Mouse (Mus musculus): ENCODE results near the gene Sox11. TPM values are rescaled to one million over a fixed set of nuclear protein-coding genes. Genes with fewer than 3 reads are reported as not detected.
A peak's percentile ranks its signal among the peaks of the same experiment; 100 is the strongest.

The Sox11 gene
- polyA plus RNA-seq, 1 experiment from 2014 or later, result 949 TPM

DNA sequence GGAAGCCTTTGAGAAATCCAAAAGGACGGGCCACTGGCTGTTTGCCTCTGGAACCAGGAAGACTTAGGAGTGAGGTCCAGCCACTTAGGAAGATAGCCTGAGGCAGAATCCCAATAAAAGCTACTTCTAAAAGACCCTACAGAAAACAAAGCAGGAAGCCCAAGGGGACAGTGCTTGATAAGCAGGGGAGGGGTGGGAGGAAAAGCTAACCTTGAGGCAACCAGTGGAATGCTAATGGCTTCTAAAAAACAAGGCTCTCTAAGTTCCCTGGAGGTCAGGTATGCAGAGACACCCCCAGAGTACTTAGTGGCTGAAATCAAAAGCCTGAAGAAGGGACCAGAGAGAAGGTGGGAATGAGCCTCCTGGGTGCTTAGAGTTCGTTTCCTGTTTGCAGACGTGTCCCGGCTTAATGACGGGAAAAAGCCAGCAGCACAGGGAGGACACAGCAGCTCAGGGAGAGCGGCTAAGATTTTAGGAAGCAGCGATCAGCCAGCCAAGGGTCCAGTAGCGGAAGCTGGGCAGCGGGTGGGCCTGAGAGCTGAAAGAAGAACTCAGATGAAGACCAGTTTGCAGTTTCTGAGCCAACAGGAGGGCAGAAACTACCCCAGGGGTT, 30.4 kb downstream of the Sox11 start:
- no peak overlapping the region for H3K27ac ChIP-seq (ENCODE audit: low read length)
- H3K4me2 ChIP-seq (ENCODE audit: low read length), result no peak overlapping the region
- peaks cover 7% of the 10 kb centered on the region for H3K4me1 ChIP-seq (replicated peaks; ENCODE audit: control insufficient read depth, insufficient read depth, low read length)
- H3K4me3 ChIP-seq (replicated peaks; ENCODE audit: low read length), result no peak overlapping the region
- no peak for ATAC-seq
- H3K27me3 ChIP-seq (replicated peaks; ENCODE audit: control insufficient read depth, insufficient read depth, low read length), result no peaks in the 10 kb centered on the region
- H3K36me3 ChIP-seq (ENCODE audit: control insufficient read depth, insufficient read depth), result no peaks in the 10 kb centered on the region
- no peaks in the 10 kb centered on the region for H3K9me3 ChIP-seq (ENCODE audit: control insufficient read depth, low read length)
- no peak overlapping the region for H3K9ac ChIP-seq (replicated peaks; ENCODE audit: low read depth, low read length)
- 17% methylated on average over 9 of the region's 9 CpGs for WGBS

DNA sequence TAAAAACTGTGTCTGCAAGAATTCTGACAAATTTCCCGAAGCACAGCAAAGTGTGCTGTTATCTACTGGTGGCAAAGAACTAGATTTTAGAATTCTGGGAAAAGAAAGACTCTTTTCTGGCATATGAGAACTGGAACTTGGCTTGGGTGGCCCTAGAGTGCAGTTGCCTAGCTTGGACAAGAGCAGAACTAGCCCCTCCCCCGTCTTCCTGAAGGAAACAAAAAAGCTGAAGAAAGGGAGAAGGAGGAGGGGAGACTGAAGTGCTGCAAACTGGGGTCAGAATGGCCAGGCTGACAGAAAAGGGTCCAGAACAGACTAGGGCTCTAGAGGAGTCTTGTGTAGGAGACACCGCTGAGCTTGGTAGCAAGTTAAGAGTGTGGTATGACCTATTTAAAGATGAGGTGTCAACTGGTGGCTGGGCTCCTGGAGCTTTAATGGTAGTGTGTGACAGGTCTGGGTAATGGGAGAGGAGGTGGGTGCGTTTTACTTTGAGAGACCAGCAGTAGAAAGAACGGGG, 31.0 kb downstream of the Sox11 start:
- WGBS, result 41% methylated on average over 5 of the region's 5 CpGs

DNA sequence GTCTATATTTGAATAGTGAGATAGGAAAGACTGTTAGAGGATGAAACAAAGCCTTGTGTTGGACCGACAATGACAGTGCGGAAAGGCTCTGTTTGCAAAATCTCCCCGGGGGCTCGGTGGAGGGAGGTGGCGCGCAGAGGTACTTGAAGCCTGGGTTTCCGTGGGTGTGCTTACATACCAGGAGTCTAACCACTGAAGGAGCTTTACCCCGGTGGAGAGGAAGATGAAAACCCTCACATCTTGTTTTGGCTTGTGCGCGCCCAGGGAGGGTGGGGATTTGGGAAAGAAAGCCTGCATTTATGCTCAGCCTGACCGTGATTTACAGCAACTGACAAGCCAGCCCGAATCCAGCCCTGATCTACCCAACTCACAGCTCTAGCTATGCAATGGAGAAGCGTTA, 31.7 kb downstream of the Sox11 start:
- H3K4me3 ChIP-seq (replicated peaks; ENCODE audit: low read length), result no peak overlapping the region
- H3K9me3 ChIP-seq (ENCODE audit: control insufficient read depth, low read length), result no peaks in the 10 kb centered on the region
- H3K4me2 ChIP-seq (ENCODE audit: low read length), result no peak overlapping the region
- H3K4me1 ChIP-seq (replicated peaks; ENCODE audit: control insufficient read depth, insufficient read depth, low read length), result peaks cover 7% of the 10 kb centered on the region
- no peaks in the 10 kb centered on the region for H3K36me3 ChIP-seq (ENCODE audit: control insufficient read depth, insufficient read depth)
- WGBS, result 83% methylated on average over 13 of the region's 13 CpGs
- H3K9ac ChIP-seq (replicated peaks; ENCODE audit: low read depth, low read length), result no peak overlapping the region
- ATAC-seq, result no peak
- no peaks in the 10 kb centered on the region for H3K27me3 ChIP-seq (replicated peaks; ENCODE audit: control insufficient read depth, insufficient read depth, low read length)
- no peak overlapping the region for H3K27ac ChIP-seq (ENCODE audit: low read length)

More for the DNA sequence above, 31.0 kb downstream of the Sox11 start:
- H3K4me1 ChIP-seq (replicated peaks; ENCODE audit: control insufficient read depth, insufficient read depth, low read length), result peaks cover 7% of the 10 kb centered on the region
- H3K27ac ChIP-seq (ENCODE audit: low read length), result no peak overlapping the region
- H3K4me3 ChIP-seq (replicated peaks; ENCODE audit: low read length), result no peak overlapping the region
- no peak overlapping the region for H3K9ac ChIP-seq (replicated peaks; ENCODE audit: low read depth, low read length)
- no peaks in the 10 kb centered on the region for H3K9me3 ChIP-seq (ENCODE audit: control insufficient read depth, low read length)
- H3K36me3 ChIP-seq (ENCODE audit: control insufficient read depth, insufficient read depth), result no peaks in the 10 kb centered on the region
- no peak overlapping the region for H3K4me2 ChIP-seq (ENCODE audit: low read length)
- no peak for ATAC-seq
- no peaks in the 10 kb centered on the region for H3K27me3 ChIP-seq (replicated peaks; ENCODE audit: control insufficient read depth, insufficient read depth, low read length)

DNA sequence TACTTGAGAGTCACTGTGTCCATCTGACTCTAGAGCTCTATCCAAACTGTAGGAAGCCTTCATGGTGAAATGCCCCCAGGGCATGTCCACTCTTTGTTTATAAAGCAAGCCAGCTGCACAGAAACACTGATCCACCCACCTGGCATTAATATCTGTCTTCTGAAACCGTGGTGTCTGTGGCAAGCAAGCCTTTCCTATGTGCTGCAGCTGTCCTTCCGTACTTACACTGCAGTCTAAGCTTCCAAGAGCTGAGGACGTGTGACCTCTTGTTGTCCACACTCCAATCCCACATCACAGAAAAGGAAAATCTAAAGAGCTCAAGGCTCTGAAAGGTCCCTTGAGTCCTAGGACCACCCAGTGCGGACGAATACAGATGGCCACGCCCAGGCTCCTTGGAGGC, 32.4 kb downstream of the Sox11 start:
- ATAC-seq, result no peak
- Histone ChIP-seq H3K27me3 (replicated peaks; ENCODE audit: control insufficient read depth, insufficient read depth, low read length) (no peaks in the 10 kb centered on the region), H3K4me1 (replicated peaks; ENCODE audit: control insufficient read depth, insufficient read depth, low read length) (peaks cover 7% of the 10 kb centered on the region), H3K36me3 (ENCODE audit: control insufficient read depth, insufficient read depth) (no peaks in the 10 kb centered on the region), H3K4me2 (ENCODE audit: low read length) (no peak overlapping the region), H3K9ac (replicated peaks; ENCODE audit: low read depth, low read length) (no peak overlapping the region), H3K9me3 (ENCODE audit: control insufficient read depth, low read length) (no peaks in the 10 kb centered on the region), H3K4me3 (replicated peaks; ENCODE audit: low read length) (no peak overlapping the region), H3K27ac (ENCODE audit: low read length) (no peak overlapping the region)
- WGBS, result 87% methylated on average over 6 of the region's 6 CpGs

DNA sequence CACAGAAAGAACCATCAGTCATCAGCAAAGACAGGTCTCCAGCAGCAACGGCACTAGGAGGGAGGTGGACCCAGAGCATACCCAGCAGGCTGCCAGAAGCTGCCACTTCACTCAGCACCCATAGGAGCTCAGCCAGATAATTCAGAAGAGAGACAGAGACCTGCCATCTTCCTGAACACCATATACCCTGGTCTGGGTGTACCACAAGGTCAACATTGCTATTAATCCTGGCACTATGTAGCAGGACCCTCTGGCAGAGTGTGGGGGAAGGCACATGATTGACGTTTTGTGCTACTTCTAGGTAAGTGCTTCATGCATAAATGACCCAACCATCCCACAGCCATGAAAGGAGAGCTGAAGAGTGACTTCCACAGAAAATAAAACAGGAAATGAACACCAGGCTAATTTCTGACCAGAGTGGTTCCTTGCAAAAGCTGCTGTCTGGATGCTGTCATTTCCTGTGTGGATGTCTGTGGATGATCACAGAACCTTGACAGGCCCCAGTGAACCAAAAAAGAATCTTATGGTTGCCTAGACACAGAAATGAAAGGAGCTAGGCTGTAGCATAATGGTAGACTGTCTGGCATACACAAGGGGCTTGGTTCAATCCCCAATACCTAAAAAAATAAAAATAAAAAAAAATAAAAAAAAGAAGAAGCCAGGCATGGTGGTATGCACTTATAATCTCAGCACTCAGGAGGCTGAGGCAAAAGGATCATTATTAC, 37.5 kb downstream of the Sox11 start:
- Histone ChIP-seq H3K9ac (replicated peaks; ENCODE audit: low read depth, low read length) (no peak overlapping the region), H3K27ac (ENCODE audit: low read length) (no peak overlapping the region), H3K36me3 (ENCODE audit: control insufficient read depth, insufficient read depth) (no peaks in the 10 kb centered on the region), H3K4me1 (replicated peaks; ENCODE audit: control insufficient read depth, insufficient read depth, low read length) (0 out of 2 replicates have a peak, but pooled peaks cover 2% of the 10 kb centered on the region), H3K9me3 (ENCODE audit: control insufficient read depth, low read length) (no peaks in the 10 kb centered on the region), H3K4me3 (replicated peaks; ENCODE audit: low read length) (no peak overlapping the region), H3K4me2 (ENCODE audit: low read length) (no peak overlapping the region), H3K27me3 (replicated peaks; ENCODE audit: control insufficient read depth, insufficient read depth, low read length) (no peaks in the 10 kb centered on the region)
- WGBS, result 73% methylated on average over 2 of the region's 2 CpGs
- ATAC-seq, result no peak

GRCm38 (mm10) chr12:27303190-27303589, 39.2 kb downstream of the Sox11 start:
- H3K4me2 ChIP-seq (ENCODE audit: low read length), result no peak overlapping the region
- H3K27me3 ChIP-seq (replicated peaks; ENCODE audit: control insufficient read depth, insufficient read depth, low read length), result no peaks in the 10 kb centered on the region
- no peak overlapping the region for H3K4me3 ChIP-seq (replicated peaks; ENCODE audit: low read length)
- no peak overlapping the region for H3K27ac ChIP-seq (ENCODE audit: low read length)
- peaks cover 7% of the 10 kb centered on the region for H3K4me1 ChIP-seq (replicated peaks; ENCODE audit: control insufficient read depth, insufficient read depth, low read length)
- WGBS, result 86% methylated on average over 6 of the region's 6 CpGs
- H3K9ac ChIP-seq (replicated peaks; ENCODE audit: low read depth, low read length), result no peak overlapping the region
- no peak for ATAC-seq
- no peaks in the 10 kb centered on the region for H3K36me3 ChIP-seq (ENCODE audit: control insufficient read depth, insufficient read depth)
- H3K9me3 ChIP-seq (ENCODE audit: control insufficient read depth, low read length), result no peaks in the 10 kb centered on the region

- H3K27ac ChIP-seq (ENCODE audit: low read length), result 0 out of 2 replicates have a peak overlapping the region, but pooled peaks have one; percentile 28
- peak; percentile 77 for ATAC-seq
These were observed 43.7 kb downstream of the Sox11 start for GRCm38 (mm10) chr12:27298721-27299120.

GRCm38 (mm10) chr12:27294191-27294590, 48.2 kb downstream of the Sox11 start:
- H3K4me3 ChIP-seq (replicated peaks; ENCODE audit: low read length), result no peak overlapping the region
- ATAC-seq, result no peak
- H3K36me3 ChIP-seq (ENCODE audit: control insufficient read depth, insufficient read depth), result no peaks in the 10 kb centered on the region
- H3K9ac ChIP-seq (replicated peaks; ENCODE audit: low read depth, low read length), result no peak overlapping the region
- 54% methylated on average over 1 of the region's 1 CpGs for WGBS
- H3K27me3 ChIP-seq (replicated peaks; ENCODE audit: control insufficient read depth, insufficient read depth, low read length), result no peaks in the 10 kb centered on the region
- H3K4me1 ChIP-seq (replicated peaks; ENCODE audit: control insufficient read depth, insufficient read depth, low read length), result peaks cover 14% of the 10 kb centered on the region
- H3K27ac ChIP-seq (ENCODE audit: low read length), result no peak overlapping the region
- no peak overlapping the region for H3K4me2 ChIP-seq (ENCODE audit: low read length)
- no peaks in the 10 kb centered on the region for H3K9me3 ChIP-seq (ENCODE audit: control insufficient read depth, low read length)

More at GRCm38 (mm10) chr12:27298721-27299120, 43.7 kb downstream of the Sox11 start:
- Histone ChIP-seq H3K4me3 (replicated peaks; ENCODE audit: low read length) (no peak overlapping the region), H3K36me3 (ENCODE audit: control insufficient read depth, insufficient read depth) (no peaks in the 10 kb centered on the region), H3K9ac (replicated peaks; ENCODE audit: low read depth, low read length) (no peak overlapping the region), H3K4me2 (ENCODE audit: low read length) (no peak overlapping the region), H3K4me1 (replicated peaks; ENCODE audit: control insufficient read depth, insufficient read depth, low read length) (peaks cover 8% of the 10 kb centered on the region), H3K27me3 (replicated peaks; ENCODE audit: control insufficient read depth, insufficient read depth, low read length) (no peaks in the 10 kb centered on the region), H3K9me3 (ENCODE audit: control insufficient read depth, low read length) (no peaks in the 10 kb centered on the region)
- 51% methylated on average over 3 of the region's 3 CpGs for WGBS

DNA sequence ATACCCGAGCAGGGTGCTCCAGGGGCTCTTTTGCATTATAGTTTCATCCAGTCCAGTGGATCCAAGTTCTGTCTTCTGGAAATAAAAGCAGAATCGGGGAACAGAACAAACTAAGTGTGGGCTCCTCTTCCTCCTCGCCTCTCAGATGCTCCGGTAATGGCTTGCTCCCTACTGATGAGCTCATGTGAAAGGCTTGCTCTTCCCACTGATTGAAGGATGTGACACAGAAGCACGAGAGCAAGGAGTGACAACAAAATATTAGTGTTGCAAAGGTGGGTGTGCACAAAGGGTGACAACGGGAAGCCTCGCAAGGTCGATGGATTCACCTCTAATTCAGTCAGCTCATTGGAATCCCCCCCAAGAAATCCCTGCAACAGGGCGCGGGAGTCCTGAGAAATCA, 48.6 kb downstream of the Sox11 start:
- no peak overlapping the region for H3K4me3 ChIP-seq (replicated peaks; ENCODE audit: low read length)
- no peak for ATAC-seq
- H3K9me3 ChIP-seq (ENCODE audit: control insufficient read depth, low read length), result no peaks in the 10 kb centered on the region
- H3K27me3 ChIP-seq (replicated peaks; ENCODE audit: control insufficient read depth, insufficient read depth, low read length), result no peaks in the 10 kb centered on the region
- H3K36me3 ChIP-seq (ENCODE audit: control insufficient read depth, insufficient read depth), result no peaks in the 10 kb centered on the region
- H3K9ac ChIP-seq (replicated peaks; ENCODE audit: low read depth, low read length), result no peak overlapping the region
- peaks cover 11% of the 10 kb centered on the region for H3K4me1 ChIP-seq (replicated peaks; ENCODE audit: control insufficient read depth, insufficient read depth, low read length)
- no peak overlapping the region for H3K27ac ChIP-seq (ENCODE audit: low read length)
- 60% methylated on average over 10 of the region's 10 CpGs for WGBS
- H3K4me2 ChIP-seq (ENCODE audit: low read length), result no peak overlapping the region

Measured in forebrain, embryonic 16.5 days (tissue).